Mouse (Mus musculus): Measurements from ENCODE around the gene Slc44a5.

The Slc44a5 gene

GRCm38 (mm10) chr3:154092466-154092865 is 119.2 kb downstream of the Slc44a5 start:
- DNase-seq (ENCODE audit: extremely low read depth, low read depth, low spot score) = no peak

DNA sequence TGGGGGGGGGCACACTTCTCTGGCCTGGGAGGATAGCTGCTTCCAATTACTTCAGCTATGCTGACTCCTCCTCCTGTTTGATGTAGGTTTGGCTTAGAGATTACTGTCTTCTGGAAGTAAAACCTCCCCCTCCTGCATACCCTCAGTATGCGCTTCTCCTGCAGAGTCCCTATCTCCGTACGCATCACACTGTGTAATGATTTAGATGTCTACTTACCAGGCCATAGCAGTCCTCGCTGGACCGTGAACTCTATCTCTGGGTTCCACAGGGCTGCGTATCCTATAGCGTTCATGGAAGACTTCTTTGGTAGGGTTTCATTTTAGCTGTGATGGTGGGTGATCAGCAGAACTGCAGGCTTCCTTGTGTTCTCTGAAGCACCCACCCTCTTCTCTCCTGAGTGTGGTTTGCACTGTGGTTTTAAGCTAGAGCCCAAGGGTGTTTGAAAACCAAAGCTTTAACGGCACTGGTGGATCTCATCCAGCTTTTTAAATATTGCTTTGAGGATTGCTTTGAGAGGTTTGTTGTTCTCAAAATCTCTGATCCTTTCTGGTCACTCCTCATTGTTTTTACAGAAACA is 120.6 kb downstream of the Slc44a5 start:
- DNase-seq (ENCODE audit: extremely low read depth, low read depth, low spot score) = no peak

DNA sequence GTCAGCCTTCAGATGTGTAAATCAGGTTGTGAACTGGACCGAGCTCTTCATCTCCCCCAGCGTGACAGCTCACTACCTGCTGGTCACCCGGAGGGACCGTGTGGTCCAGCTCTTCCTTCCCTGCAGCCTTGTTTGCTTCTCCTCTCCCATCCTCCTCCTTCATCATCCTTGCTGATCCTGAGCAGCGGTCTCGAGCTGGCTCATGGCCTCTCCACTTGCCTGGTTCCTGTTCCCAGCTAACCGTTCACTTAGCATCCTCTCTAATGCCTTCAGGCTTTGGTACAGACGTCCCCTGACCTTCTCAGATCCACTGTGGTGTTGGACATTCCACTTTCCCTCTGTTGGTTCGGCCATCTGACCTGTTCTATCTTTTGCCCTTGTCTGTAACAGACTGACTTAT is 128.4 kb downstream of the Slc44a5 start:
- DNase-seq (ENCODE audit: extremely low read depth, low read depth, low spot score) = no peak

- no peak for DNase-seq (ENCODE audit: extremely low read depth, low read depth, low spot score)
These were observed 137.3 kb downstream of the Slc44a5 start for GRCm38 (mm10) chr3:154110528-154110927.

GRCm38 (mm10) chr3:154111221-154111620 is 138.0 kb downstream of the Slc44a5 start:
- DNase-seq (ENCODE audit: extremely low read depth, low read depth, low spot score) = no peak

DNA sequence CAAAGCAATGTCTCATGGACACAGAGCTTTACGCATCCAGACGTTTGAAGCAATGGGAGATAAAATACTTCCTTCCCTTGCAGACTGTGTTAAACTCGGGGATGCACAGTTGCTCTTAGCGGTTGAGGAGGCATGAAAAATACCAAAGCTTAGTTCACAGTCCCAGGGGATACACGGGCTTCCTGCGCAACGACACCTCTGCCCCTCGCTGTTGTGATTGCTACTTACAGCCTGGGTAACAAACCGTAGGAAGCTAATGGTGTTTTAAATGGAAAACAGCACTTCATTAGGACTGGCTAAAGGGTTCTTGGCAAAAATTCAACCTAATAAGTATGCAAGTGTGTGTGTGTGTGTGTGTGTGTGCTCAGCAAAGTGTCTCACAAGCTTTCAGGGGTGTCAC is 141.8 kb downstream of the Slc44a5 start:
- no peak for DNase-seq (ENCODE audit: extremely low read depth, low read depth, low spot score)

DNA sequence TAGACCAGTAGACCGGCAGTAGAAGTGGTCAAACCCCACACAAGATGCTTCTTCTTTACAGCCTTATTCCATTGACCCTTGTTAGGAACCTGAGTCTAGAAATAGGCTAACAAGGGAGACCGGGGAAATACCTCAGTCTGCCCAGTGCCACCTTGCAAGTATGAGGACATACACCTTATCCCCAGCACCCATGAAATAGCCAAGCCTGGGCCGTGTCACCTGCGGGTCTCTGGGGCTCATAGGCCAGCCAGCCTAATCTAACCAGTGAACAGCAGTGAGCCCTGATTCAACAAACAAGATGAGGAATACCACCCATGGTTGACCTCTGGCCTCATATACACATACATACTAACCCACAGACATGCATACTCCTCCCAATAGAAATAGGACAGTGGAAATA is 142.2 kb downstream of the Slc44a5 start:
- no peak for DNase-seq (ENCODE audit: extremely low read depth, low read depth, low spot score)

DNA sequence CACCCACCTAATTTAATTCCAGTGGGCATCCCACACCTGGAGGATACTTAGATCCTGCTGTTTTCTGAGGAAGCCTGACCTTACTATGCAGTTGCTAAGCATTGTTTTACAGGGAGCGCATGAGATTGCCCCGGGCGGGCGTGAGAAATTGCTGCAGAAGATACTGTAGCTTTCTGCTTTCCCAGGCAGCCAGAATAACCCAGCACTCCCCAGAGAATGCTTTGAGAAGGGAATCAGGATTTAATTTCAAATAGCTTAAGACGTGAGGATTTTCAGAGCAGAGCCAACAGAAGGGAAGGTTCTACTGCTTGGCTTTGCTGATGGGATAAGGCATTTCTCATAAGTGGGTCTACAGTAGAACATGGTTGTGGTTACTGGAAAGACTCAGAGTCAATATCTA is 142.8 kb downstream of the Slc44a5 start:
- DNase-seq (ENCODE audit: extremely low read depth, low read depth, low spot score) = no peak

- DNase-seq (ENCODE audit: extremely low read depth, low read depth, low spot score) = no peak
These were observed 145.9 kb downstream of the Slc44a5 start for GRCm38 (mm10) chr3:154118992-154119603.

- DNase-seq (ENCODE audit: extremely low read depth, low read depth, low spot score) = no peak
These were observed 149.3 kb downstream of the Slc44a5 start for GRCm38 (mm10) chr3:154122531-154122930.

DNA sequence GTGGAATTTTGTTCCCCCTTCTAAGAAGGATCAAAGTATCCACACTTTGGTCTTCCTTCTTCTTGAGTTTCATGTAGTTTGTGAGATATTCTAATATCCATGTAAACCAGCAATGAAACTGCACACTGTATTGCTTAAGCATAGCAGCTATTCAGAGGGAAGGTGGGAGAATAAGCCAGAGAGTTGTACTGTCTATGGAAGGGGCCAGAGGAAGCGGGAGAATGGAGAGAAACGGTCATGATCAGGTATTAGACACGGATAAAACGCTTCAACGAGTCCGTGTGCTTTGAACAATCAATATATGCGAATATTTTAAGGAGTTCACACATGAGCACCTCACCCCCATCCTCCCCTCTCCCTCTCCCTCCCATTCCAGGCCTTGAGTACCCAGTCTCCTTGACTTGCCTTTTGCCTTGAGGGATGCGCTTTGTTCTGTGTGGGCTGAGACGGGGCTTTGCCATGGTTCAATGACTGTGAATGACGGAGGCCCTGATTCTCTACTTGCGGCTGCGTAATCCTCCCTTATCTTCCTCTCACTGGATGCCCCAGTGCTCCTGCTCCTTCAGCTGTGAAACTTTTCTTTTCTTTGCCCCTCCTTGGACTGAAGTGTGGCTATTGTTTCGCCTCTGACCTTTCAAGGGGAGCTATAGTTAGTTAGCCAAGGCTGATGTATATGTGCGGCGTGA is 151.8 kb downstream of the Slc44a5 start:
- no peak for DNase-seq (ENCODE audit: extremely low read depth, low read depth, low spot score)

GRCm38 (mm10) chr3:154125768-154126376 is 152.6 kb downstream of the Slc44a5 start:
- no peak for DNase-seq (ENCODE audit: extremely low read depth, low read depth, low spot score)

- DNase-seq (ENCODE audit: extremely low read depth, low read depth, low spot score) = no peak
These were observed 154.0 kb downstream of the Slc44a5 start for GRCm38 (mm10) chr3:154127246-154127645.

DNA sequence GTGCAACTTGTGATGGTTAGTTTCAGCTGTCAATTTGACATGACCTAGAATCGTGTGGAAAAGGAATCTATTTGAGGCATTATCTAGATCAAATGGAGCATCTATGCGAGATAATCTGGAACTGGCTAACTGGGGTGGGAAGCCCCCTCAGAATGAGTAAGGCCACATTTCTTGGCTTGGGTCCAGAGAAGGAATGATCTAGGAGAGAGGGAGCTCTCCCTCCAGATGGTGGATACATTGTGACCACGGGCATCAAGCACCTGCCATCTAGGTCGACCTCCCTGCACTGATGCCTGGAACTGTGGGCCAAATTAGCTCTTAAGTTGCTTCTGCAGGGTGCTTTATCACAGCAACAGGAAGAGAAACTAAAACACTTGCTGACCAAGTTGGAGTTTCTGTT is 155.8 kb downstream of the Slc44a5 start:
- DNase-seq (ENCODE audit: extremely low read depth, low read depth, low spot score) = no peak

GRCm38 (mm10) chr3:154130431-154131114 is 157.3 kb downstream of the Slc44a5 start:
- no peak for DNase-seq (ENCODE audit: extremely low read depth, low read depth, low spot score)

GRCm38 (mm10) chr3:154133986-154134385 is 160.8 kb downstream of the Slc44a5 start:
- no peak for DNase-seq (ENCODE audit: extremely low read depth, low read depth, low spot score)

DNA sequence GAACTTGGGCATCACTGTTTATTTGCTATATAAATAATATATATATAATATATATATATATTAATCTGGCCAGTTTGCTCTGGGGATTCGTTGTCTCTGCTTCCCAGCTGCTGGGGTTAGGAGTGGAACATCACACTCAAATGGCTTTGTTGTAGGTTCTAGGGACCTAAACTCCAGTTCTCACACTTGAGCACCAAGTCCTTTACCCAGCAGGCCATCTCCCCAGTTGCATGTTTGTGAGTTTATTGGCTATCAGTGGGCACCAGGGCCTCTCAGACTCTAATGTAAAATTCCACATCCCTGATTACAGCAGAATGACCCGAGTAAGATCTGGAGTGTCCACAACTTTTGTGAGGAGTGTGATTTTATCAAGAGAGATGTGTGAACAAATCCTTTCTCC is 161.5 kb downstream of the Slc44a5 start:
- no peak for DNase-seq (ENCODE audit: extremely low read depth, low read depth, low spot score)

DNA sequence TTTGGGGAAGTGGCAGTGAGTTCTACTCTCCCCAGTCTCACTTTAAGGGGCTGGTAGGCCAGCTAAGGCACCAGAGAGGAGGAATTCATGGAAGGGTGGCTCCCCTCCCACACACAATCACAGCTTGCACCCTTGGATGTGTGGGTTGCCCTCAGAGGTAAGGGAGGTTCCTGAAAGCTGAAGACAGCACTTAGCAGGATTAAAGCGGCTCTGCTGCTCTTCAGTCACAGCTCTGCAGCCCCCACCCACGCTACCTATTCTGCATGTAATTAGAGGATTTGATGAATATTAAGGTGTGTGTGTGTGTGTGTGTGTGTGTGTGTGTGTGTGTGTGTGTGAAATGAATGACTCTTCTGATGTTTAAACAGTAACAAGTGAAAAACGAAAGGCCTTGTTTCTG is 163.3 kb downstream of the Slc44a5 start:
- no peak for DNase-seq (ENCODE audit: extremely low read depth, low read depth, low spot score)

DNA sequence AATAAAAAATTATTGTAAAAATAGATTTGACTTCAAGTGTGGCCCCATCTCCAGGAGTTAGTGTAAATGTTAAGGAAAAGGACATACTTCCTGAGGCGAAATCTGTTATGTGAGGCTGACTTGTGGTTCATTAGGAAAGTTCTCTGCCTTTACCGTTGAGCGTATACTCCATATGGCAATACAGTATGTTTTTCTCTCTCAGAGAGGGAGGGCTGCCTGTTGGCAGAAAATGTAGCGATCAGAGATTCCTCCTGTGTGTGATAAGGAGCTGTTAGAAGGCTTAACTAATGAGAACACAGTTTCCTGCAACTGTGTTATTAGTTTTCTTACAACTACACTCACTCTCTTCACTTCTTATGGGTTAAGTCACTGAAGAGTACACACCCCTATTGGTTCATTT is 168.1 kb downstream of the Slc44a5 start:
- no peak for DNase-seq (ENCODE audit: extremely low read depth, low read depth, low spot score)

DNA sequence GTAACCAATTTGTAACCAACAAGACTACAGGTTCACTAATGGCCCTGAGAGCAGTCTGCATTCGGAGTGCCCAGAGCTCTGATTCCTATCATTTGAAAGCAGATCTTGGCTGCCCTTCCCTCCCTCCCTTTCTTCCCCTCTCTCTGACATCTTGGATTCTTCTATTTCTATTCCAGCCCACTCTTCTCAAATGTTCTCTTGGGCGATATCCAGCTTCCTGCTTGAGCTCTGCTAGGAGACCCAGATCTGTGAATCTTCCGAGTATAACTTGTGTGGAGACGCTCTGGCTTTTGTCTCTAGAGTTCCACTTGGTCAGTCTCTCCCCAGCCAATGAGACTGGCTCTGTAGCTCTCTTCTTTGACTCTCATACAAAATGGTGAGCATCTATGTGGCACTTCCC is 169.4 kb downstream of the Slc44a5 start:
- DNase-seq (ENCODE audit: extremely low read depth, low read depth, low spot score) = no peak

GRCm38 (mm10) chr3:154145750-154146149 is 172.5 kb downstream of the Slc44a5 start:
- no peak for DNase-seq (ENCODE audit: extremely low read depth, low read depth, low spot score)

- DNase-seq (ENCODE audit: extremely low read depth, low read depth, low spot score) = no peak
These were observed 176.5 kb downstream of the Slc44a5 start for GRCm38 (mm10) chr3:154149778-154150177.

All from fat pad, adult 2 months (tissue).